Mouse (Mus musculus): ENCODE data around the gene Lig3. TPM values are rescaled to one million over a fixed set of nuclear protein-coding genes. Genes with fewer than 3 reads are reported as not detected.
"Not testable (repeated sequence)": the region's sequence is repeated elsewhere in the genome, so short reads cannot be mapped to it uniquely, and the experiment has no call there.

Gene Lig3
- polyA plus RNA-seq, 1 experiment from 2014 or later, result 30.8 TPM

GRCm38 (mm10) chr11:82780134-82780533 is 774 bp upstream of the Lig3 start:
- Histone ChIP-seq H3K27ac (peak overlapping the region; percentile 98), H3K9ac (peak overlapping the region; percentile 98), H3K4me3 (peak overlapping the region; percentile 99), H3K27me3 (no peaks in the 10 kb centered on the region), H3K4me2 (peak overlapping the region; percentile 71), H3K9me3 (no peaks in the 10 kb centered on the region), H3K4me1 (peaks cover 26% of the 10 kb centered on the region), H3K36me3 (peaks cover 16% of the 10 kb centered on the region)
- WGBS, result 34% methylated on average over 5 of the region's 5 CpGs
- ATAC-seq (ENCODE audit: borderline replicate concordance, extremely low read depth, low FRiP score, low TSS enrichment), result no peak

GRCm38 (mm10) chr11:82782197-82782596 is 1.3 kb downstream of the Lig3 start:
- Histone ChIP-seq H3K27ac (peak overlapping the region; percentile 98; the same call in 1 of the 2 replicates), H3K27me3 (no peaks in the 10 kb centered on the region)
- 42% methylated on average over 6 of the region's 6 CpGs for WGBS

GRCm38 (mm10) chr11:82783453-82783852 is 2.5 kb downstream of the Lig3 start:
- ATAC-seq (ENCODE audit: borderline replicate concordance, extremely low read depth, low FRiP score, low TSS enrichment), result no peak
- H3K36me3 ChIP-seq, result peaks cover 48% of the 10 kb centered on the region
- no peak overlapping the region for H3K27ac ChIP-seq
- H3K27me3 ChIP-seq, result no peaks in the 10 kb centered on the region
- no peak overlapping the region for H3K4me2 ChIP-seq
- 84% methylated on average over 11 of the region's 11 CpGs for WGBS
- H3K4me1 ChIP-seq, result peaks cover 26% of the 10 kb centered on the region
- H3K4me3 ChIP-seq, result no peak overlapping the region
- no peak overlapping the region for H3K9ac ChIP-seq
- H3K9me3 ChIP-seq, result no peaks in the 10 kb centered on the region

More at GRCm38 (mm10) chr11:82782197-82782596, 1.3 kb downstream of the Lig3 start:
- H3K9me3 ChIP-seq, result no peaks in the 10 kb centered on the region
- peak overlapping the region; percentile 99 for H3K4me3 ChIP-seq
- ATAC-seq (ENCODE audit: borderline replicate concordance, extremely low read depth, low FRiP score, low TSS enrichment), result no peak
- H3K4me1 ChIP-seq, result peaks cover 26% of the 10 kb centered on the region
- peak overlapping the region; percentile 98 for H3K9ac ChIP-seq
- peaks cover 36% of the 10 kb centered on the region for H3K36me3 ChIP-seq
- H3K4me2 ChIP-seq, result peak overlapping the region; percentile 71

- Histone ChIP-seq H3K36me3 (peaks cover 23% of the 10 kb centered on the region), H3K4me3 (no peak overlapping the region), H3K27ac (no peak overlapping the region), H3K4me1 (no peaks in the 10 kb centered on the region), H3K9ac (no peak overlapping the region), H3K4me2 (no peak overlapping the region), H3K27me3 (no peaks in the 10 kb centered on the region), H3K9me3 (no peaks in the 10 kb centered on the region)
- 52% methylated on average over 3 of the region's 3 CpGs for WGBS
- ATAC-seq (ENCODE audit: borderline replicate concordance, extremely low read depth, low FRiP score, low TSS enrichment), result no peak
These were observed 25.7 kb downstream of the Lig3 start for GRCm38 (mm10) chr11:82806656-82807055.

- no peak overlapping the region for H3K4me2 ChIP-seq
- no peaks in the 10 kb centered on the region for H3K27me3 ChIP-seq
- H3K36me3 ChIP-seq, result peaks cover 16% of the 10 kb centered on the region
- 64% methylated on average over 3 of the region's 3 CpGs for WGBS
- no peak overlapping the region for H3K4me3 ChIP-seq
- H3K4me1 ChIP-seq, result no peaks in the 10 kb centered on the region
- ATAC-seq (ENCODE audit: borderline replicate concordance, extremely low read depth, low FRiP score, low TSS enrichment), result no peak
- H3K9ac ChIP-seq, result no peak overlapping the region
- H3K9me3 ChIP-seq, result no peaks in the 10 kb centered on the region
- H3K27ac ChIP-seq, result no peak overlapping the region
These were observed 26.5 kb downstream of the Lig3 start for GRCm38 (mm10) chr11:82807370-82807769.

- ATAC-seq (ENCODE audit: borderline replicate concordance, extremely low read depth, low FRiP score, low TSS enrichment), result no peak
- H3K27ac ChIP-seq, result no peak overlapping the region
These were observed 27.6 kb downstream of the Lig3 start for GRCm38 (mm10) chr11:82808485-82808884.

GRCm38 (mm10) chr11:82819350-82819749 is 38.4 kb downstream of the Lig3 start:
- Histone ChIP-seq H3K4me2 (no peak overlapping the region), H3K9ac (no peak overlapping the region), H3K36me3 (no peaks in the 10 kb centered on the region), H3K4me3 (no peak overlapping the region), H3K9me3 (no peaks in the 10 kb centered on the region), H3K4me1 (no peaks in the 10 kb centered on the region), H3K27ac (no peak overlapping the region), H3K27me3 (no peaks in the 10 kb centered on the region)
- ATAC-seq (ENCODE audit: borderline replicate concordance, extremely low read depth, low FRiP score, low TSS enrichment), result no peak
- 47% methylated on average over 4 of the region's 4 CpGs for WGBS

More at GRCm38 (mm10) chr11:82808485-82808884, 27.6 kb downstream of the Lig3 start:
- H3K9me3 ChIP-seq, result no peaks in the 10 kb centered on the region
- H3K36me3 ChIP-seq, result peaks cover 5% of the 10 kb centered on the region
- H3K4me2 ChIP-seq, result no peak overlapping the region
- H3K27me3 ChIP-seq, result no peaks in the 10 kb centered on the region
- H3K4me1 ChIP-seq, result no peaks in the 10 kb centered on the region
- no peak overlapping the region for H3K9ac ChIP-seq
- H3K4me3 ChIP-seq, result no peak overlapping the region
- 53% methylated on average over 5 of the region's 5 CpGs for WGBS

GRCm38 (mm10) chr11:82820788-82821456 is 40.0 kb downstream of the Lig3 start:
- WGBS, result 54% methylated on average over 13 of the region's 13 CpGs

GRCm38 (mm10) chr11:82826818-82827217 is 45.9 kb downstream of the Lig3 start:
- no peak overlapping the region for H3K4me2 ChIP-seq
- H3K27ac ChIP-seq, result no peak overlapping the region
- H3K4me1 ChIP-seq, result peaks cover 11% of the 10 kb centered on the region; the same call in 1 of the 2 replicates
- H3K9ac ChIP-seq, result no peak overlapping the region
- ATAC-seq (ENCODE audit: borderline replicate concordance, extremely low read depth, low FRiP score, low TSS enrichment), result no peak
- H3K27me3 ChIP-seq, result no peaks in the 10 kb centered on the region
- H3K4me3 ChIP-seq, result no peak overlapping the region
- no peaks in the 10 kb centered on the region for H3K36me3 ChIP-seq
- H3K9me3 ChIP-seq, result no peaks in the 10 kb centered on the region

More at GRCm38 (mm10) chr11:82820788-82821456, 40.0 kb downstream of the Lig3 start:
- no peak for ATAC-seq (ENCODE audit: borderline replicate concordance, extremely low read depth, low FRiP score, low TSS enrichment)
- no peak overlapping the region for H3K27ac ChIP-seq
- H3K4me2 ChIP-seq, result no peak overlapping the region
- H3K27me3 ChIP-seq, result no peaks in the 10 kb centered on the region
- no peaks in the 10 kb centered on the region for H3K36me3 ChIP-seq
- H3K9me3 ChIP-seq, result no peaks in the 10 kb centered on the region
- H3K4me1 ChIP-seq, result no peaks in the 10 kb centered on the region
- no peak overlapping the region for H3K9ac ChIP-seq
- no peak overlapping the region for H3K4me3 ChIP-seq

- peaks cover 13% of the 10 kb centered on the region; the same call in 1 of the 2 replicates for H3K4me1 ChIP-seq
- H3K9me3 ChIP-seq, result no peaks in the 10 kb centered on the region
- H3K9ac ChIP-seq, result no peak overlapping the region
- ATAC-seq (ENCODE audit: borderline replicate concordance, extremely low read depth, low FRiP score, low TSS enrichment), result no peak
- 15% methylated on average over 10 of the region's 10 CpGs for WGBS
- no peak overlapping the region for H3K4me3 ChIP-seq
- no peaks in the 10 kb centered on the region for H3K27me3 ChIP-seq
- no peaks in the 10 kb centered on the region for H3K36me3 ChIP-seq
- H3K27ac ChIP-seq, result no peak overlapping the region
- H3K4me2 ChIP-seq, result peak overlapping the region; percentile 30
These were observed 50.3 kb downstream of the Lig3 start for GRCm38 (mm10) chr11:82831008-82831893.

GRCm38 (mm10) chr11:82832402-82832801 is 51.5 kb downstream of the Lig3 start:
- not testable (repeated sequence) for H3K27me3 ChIP-seq; H3K4me2 ChIP-seq; H3K36me3 ChIP-seq; H3K9ac ChIP-seq; H3K4me3 ChIP-seq; ATAC-seq (ENCODE audit: borderline replicate concordance, extremely low read depth, low FRiP score, low TSS enrichment); H3K9me3 ChIP-seq; H3K27ac ChIP-seq
- peaks cover 13% of the 10 kb centered on the region; the same call in 1 of the 2 replicates for H3K4me1 ChIP-seq
- whole genome bisulfite sequencing, result 66% methylated on average over 10 of the region's 10 CpGs

GRCm38 (mm10) chr11:82833929-82834328 is 53.0 kb downstream of the Lig3 start:
- no peak overlapping the region for H3K9ac ChIP-seq
- no peak overlapping the region for H3K27ac ChIP-seq
- H3K9me3 ChIP-seq, result no peaks in the 10 kb centered on the region
- ATAC-seq (ENCODE audit: borderline replicate concordance, extremely low read depth, low FRiP score, low TSS enrichment), result no peak
- H3K4me1 ChIP-seq, result peaks cover 13% of the 10 kb centered on the region; the same call in 1 of the 2 replicates
- WGBS, result 68% methylated on average over 8 of the region's 8 CpGs
- H3K4me3 ChIP-seq, result no peak overlapping the region
- H3K36me3 ChIP-seq, result no peaks in the 10 kb centered on the region
- H3K4me2 ChIP-seq, result no peak overlapping the region
- no peaks in the 10 kb centered on the region for H3K27me3 ChIP-seq

Data from lung, embryonic 15.5 days (tissue).